Mouse (Mus musculus): Measurements from ENCODE around the gene Abtb2. TPM values are rescaled to one million over a fixed set of nuclear protein-coding genes. Genes with fewer than 3 reads are reported as not detected.

Gene Abtb2
- total RNA-seq, 2 experiments from 2014 or later, result 33.4 to 51.6 TPM

GRCm38 (mm10) chr2:103615028-103615427 lies 48.9 kb downstream of the Abtb2 start:
- no peak for DNase-seq

GRCm38 (mm10) chr2:103618407-103618806 lies 52.3 kb downstream of the Abtb2 start:
- no peak for DNase-seq

DNA sequence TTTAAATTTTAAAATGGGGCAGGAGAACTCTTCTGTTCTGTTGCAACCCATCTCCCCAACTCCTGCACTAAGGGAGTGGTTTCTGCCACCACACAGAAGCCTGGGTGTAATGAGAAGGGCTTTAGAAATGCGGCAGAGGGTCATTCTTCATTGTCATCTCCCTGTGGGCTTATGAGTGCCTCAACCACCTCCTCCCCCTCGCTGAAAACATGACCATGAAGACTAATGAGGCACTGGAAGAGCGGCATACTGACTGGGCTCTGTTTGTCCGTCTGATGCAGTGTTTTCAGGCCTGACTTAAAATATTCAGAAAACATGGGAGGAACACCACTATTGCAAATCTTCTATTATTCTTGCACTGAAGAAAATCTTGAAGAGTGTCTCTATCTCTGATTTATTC lies 56.8 kb downstream of the Abtb2 start:
- DNase-seq, result no peak

- DNase-seq, result no peak
These were observed 59.3 kb downstream of the Abtb2 start for GRCm38 (mm10) chr2:103625349-103625932.

DNA sequence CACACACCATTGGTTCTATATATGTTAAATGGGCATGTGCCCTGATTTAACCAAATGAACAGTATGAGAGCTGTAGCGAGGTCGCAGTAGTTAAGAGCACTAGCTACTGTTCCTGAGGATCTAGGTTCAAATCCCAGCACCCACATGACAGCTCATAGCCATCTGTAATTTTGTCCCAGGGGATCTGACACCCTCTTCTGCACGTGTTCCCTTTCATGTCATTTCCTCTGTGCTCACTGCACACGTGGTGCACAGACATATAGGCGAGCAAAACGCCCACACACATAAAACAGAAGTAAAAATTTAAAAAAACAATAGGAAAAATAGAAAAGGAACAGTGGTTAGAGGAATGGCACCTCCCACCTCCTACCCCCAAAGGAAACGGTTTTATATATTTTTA lies 61.0 kb downstream of the Abtb2 start:
- DNase-seq, result no peak

- no peak for DNase-seq
These were observed 63.8 kb downstream of the Abtb2 start for GRCm38 (mm10) chr2:103629956-103630355.

DNA sequence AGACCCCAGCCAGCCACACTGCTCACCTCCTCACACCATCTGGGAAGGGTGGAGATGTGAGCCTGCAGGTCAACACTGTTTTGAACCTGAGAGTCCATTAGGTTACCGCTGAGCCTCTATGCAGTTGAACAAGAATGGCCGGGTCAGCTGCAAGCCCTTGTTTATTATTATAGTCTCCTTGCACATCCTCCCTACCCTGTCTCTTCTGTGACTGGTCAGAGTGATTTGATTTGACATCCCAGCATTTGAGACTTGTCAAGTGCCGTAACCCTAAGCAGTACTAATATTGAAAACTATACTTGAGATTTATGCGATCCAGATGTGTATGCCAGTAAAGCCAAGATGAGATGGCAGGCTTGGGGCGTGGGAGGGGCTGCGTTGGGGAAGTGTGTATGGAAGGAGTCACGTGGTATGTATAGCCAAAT lies 65.2 kb downstream of the Abtb2 start:
- DNase-seq, result no peak

- DNase-seq, result peak in 1 of 2 experiments; percentile 10
These were observed 66.2 kb downstream of the Abtb2 start for GRCm38 (mm10) chr2:103632136-103632925.

- DNase-seq, result no peak
These were observed 66.8 kb downstream of the Abtb2 start for GRCm38 (mm10) chr2:103632926-103633250.

DNA sequence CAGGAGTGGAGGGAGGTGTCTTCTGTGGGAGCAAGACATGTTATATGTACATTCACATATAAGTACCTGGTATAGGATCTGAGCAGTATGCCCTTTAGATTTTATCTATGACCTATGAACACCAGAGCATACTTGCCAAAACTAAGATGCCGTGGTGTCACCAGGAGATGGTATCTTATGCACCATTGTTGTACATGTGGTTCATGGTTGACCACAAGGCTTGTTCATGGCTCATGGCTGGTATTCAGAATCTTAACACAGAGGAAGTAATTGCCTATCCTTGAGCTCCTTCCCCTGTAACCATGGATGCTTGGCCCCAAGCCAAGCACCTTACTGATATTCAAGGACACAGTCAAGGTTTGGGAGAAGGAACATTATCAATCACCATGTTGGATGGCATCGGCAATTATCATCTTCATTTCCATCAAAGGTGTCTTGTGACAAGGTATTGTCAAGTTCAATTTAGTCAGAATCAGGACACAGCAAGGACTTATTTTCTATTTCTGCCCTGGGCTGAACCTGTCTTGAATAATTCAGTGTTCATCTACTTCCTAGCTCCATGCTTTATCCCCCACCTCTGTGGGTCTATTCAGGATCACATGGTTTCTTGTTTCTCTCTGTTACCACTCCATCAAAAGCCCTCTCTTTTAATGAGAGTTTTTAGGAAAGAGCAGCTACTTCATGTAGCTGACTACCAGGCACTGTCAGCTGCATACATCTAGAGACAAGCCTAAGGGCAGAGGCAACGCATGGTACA lies 69.8 kb downstream of the Abtb2 start:
- DNase-seq, result no peak

DNA sequence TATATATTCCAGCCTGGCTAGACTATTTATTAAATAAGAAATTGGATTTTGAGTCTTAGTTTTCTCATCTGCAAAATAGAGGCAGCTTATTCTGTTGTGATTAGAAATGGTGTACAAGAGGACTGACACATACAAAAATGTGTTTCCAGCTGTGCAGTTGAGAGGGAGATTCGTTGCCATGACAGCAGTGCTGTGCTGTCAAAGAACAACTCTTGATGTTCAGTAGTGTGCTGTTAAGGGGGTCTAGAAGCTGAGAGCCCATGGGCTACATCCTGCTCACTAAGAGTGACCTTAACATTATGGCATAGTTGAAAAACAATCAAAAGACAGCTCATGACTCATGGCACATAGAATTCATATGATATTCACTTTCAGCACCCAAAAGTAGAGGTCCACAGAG lies 71.3 kb downstream of the Abtb2 start:
- no peak for DNase-seq

GRCm38 (mm10) chr2:103637943-103638342 lies 71.8 kb downstream of the Abtb2 start:
- no peak for DNase-seq

DNA sequence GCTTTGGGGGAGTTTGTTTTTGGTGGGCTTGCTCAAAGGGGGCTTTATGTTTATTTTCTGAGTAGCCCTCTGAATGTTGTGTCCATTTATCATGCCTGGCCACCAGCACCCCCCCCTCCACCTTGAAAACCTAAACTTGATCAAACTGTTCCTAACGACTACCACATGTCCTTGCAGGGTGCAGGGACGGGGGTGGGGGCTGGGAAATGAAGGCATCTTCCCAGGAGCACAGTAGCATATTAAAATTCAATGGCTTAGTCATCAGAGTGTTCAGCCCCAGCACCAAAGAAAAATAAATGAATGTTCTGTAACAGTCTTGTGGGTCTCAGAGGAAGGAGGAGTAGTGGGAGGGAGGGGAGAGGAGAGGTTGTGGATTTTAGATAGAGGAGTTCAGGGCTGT lies 73.6 kb downstream of the Abtb2 start:
- DNase-seq, result no peak

DNA sequence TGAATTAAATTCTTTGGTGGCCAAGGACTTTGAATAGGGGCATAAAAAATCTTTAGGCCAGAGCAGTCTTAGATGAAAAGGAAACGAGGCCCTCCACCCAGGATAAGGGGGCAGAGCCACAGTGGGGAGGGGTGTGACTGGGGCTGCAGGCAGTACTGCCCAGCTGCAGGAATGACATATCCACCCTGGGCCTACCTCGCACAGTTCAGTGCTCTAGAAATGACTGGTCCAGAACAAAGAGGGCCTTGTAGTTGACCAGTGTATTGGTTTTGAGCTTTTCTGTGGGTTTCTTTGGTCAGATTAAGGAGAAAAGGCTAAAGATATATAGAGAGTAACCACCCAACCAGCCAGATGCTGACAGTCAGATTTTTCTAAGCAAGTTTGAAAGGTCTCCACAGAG lies 74.8 kb downstream of the Abtb2 start:
- no peak for DNase-seq

DNA sequence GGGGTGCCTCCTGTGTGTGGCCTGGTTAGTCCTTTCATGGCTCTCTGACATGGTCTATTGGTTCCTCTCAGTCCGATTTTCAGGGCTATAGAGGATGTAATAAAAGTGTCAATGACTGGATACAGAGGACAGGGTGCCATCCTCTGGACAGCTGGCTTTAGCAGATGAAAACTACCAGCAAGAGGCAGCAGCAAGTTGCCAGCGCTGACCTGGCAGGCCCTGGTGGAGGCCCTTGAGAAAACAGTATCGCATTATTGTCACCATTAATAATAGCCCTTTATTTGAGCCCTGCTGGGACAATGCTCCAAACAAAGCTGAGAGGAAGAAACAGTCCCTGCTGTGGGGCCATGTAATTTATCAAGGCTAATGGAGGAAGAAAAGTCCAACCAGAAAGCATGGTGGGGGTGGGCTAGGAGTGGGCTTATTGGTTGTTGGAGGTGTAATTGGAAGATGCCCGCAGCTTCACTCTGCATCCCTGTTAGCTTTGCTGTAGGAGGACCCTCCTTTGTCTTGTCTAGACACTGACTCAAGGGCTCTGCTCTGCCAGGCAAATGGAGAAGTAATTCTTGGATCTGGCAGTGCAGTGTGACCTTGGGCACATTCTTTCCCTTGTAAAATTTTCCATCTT lies 77.6 kb downstream of the Abtb2 start:
- peak; percentile 29 to 35 for DNase-seq

DNA sequence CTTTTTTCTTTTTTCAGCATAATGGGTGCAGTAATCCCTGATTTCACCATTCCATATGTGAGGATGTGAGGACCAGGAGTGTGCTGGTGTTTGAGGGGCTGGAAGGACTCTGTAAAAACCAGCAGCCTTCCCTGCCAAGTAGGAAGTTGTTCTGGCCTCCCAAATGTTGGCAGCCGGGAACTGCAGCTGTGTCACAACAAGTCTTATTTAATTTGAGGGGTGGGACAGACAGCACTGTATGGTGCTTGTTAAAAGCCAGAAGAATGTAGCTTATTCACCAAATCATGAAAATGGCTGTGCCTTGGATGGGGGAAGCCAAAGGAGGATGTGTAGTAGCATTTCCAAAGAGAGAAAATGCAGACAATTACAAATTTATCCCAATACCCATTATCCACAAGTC lies 78.3 kb downstream of the Abtb2 start:
- no peak for DNase-seq

GRCm38 (mm10) chr2:103650314-103650879 lies 84.3 kb downstream of the Abtb2 start:
- no peak for DNase-seq

DNA sequence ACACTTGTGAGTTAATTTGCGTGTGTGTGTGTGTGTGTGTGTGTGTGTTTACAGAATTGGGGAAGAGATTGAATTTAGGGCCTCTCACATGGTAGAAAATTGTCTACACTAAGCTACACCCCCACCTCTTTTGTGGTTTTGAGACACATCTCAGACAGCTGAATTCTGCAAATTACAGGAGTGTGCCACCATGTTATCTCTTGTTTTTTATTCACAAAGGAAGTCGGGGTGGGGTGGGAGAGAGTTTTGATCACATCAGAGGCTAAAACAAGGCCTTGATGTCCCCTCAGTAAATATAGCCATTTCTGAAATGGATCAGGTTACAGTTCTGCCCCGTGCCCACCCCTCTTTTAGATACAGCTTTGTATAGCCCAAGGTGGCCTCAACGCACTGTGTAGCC lies 86.0 kb downstream of the Abtb2 start:
- no peak for DNase-seq

DNA sequence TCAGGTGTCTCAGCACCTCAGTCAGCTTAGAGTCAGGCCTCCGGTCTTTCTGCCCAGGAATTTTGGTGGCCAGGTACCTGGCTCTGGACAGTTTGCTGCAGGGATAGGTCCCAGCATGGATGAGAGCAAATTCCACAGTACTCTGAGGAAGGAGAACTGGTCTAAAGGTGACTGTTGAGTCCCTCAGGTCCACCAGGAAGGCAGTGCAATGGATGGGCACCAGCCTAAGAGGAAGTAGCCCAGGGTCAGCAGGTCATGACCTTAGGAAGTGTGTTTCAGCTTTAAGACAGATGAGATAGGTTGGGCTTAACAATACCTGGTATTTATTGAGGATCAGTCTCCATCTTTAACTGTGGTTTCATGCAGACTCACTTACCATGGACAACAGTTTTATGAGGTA lies 88.9 kb downstream of the Abtb2 start:
- DNase-seq, result no peak

- no peak for DNase-seq
These were observed 89.9 kb downstream of the Abtb2 start for GRCm38 (mm10) chr2:103656028-103656427.

GRCm38 (mm10) chr2:103659167-103659566 lies 93.1 kb downstream of the Abtb2 start:
- DNase-seq, result no peak
